In genomic region chr1:64532589-64533470, GRCm38 (mm10) we compare ENCODE assay signal across 8 mouse cellular contexts. TPM values are rescaled to one million over a fixed set of nuclear protein-coding genes. Genes with fewer than 3 reads are reported as not detected.
A peak's percentile ranks its signal among the peaks of the same experiment; 100 is the strongest.
DNase-seq lines count a peak whose midpoint lies in the region; ATAC-seq and TF ChIP-seq lines count a peak whose summit lies in the region.

Creb1 (plus strand) TSS chr1:64532645.

- in situ Hi-C loops in ES-E14 (cut with MboI; ENCODE audit: low sequenced_read_pairs in 2 of 2, unreplicated experiment in 2 of 2): no loop called here

- intact Hi-C loops in heart, postnatal 25 days (cut with DNase I): loop anchor here (5.0 to 10.0 kb wide), 4 partner anchors 84 to 1358 kb away; partner anchors contain the start of genes Ccnyl1, Eef1b2, Mettl21a and Ndufs1

- TF ChIP-seq POLR2A in lung, adult 2 months (IDR thresholded peaks at IDR 0.05; ENCODE audit: borderline replicate concordance, extremely low read depth, low read depth, low read length): peak; percentile 75

- no peaks in the 10 kb centered on the region for H3K36me3 ChIP-seq in ES-E14 (ENCODE audit: control insufficient read depth, insufficient read depth, low read length, poor library complexity, severe bottlenecking)
- H3K36me3 ChIP-seq in forebrain, embryonic 15.5 days: no peaks in the 10 kb centered on the region

- under 1% methylated on average over 84 of the region's 119 CpGs for WGBS in forebrain, embryonic 15.5 days
- WGBS in lung, adult 2 months: 9% methylated on average over 106 of the region's 119 CpGs

- H3K27ac ChIP-seq in ES-E14 (ENCODE audit: insufficient read depth, low read depth, low read length, poor library complexity, severe bottlenecking): peak within 1 kb of the TSS; percentile 79
- peak within 1 kb of the TSS; percentile 100 for H3K27ac ChIP-seq in forebrain, embryonic 15.5 days (replicated peaks)

- no peaks in the 10 kb centered on the region for H3K27me3 ChIP-seq in forebrain, embryonic 15.5 days

- H3K9ac ChIP-seq in ES-E14 (ENCODE audit: insufficient read depth, low read depth, low read length, poor library complexity, severe bottlenecking): peak within 1 kb of the TSS; percentile 93
- H3K9ac ChIP-seq in forebrain, embryonic 15.5 days (replicated peaks): peak within 1 kb of the TSS; percentile 98

- peak within 1 kb of the TSS; percentile 84 for H3K4me2 ChIP-seq in forebrain, embryonic 15.5 days (replicated peaks)

- peak; percentile 83 for DNase-seq in ES-E14 (ENCODE audit: low read depth, low spot score)
- DNase-seq in cerebellum, adult 11-12 months: peak; percentile 98
- DNase-seq in heart, postnatal 25 days (ENCODE audit: low spot score): peak; percentile 97
- peak; percentile 98 to 99 for DNase-seq in layer of hippocampus, adult 18-20 months (ENCODE audit: low spot score in 2 of 2)
- peak; percentile 98 for DNase-seq in lung, adult 2 months
- DNase-seq in thymus, adult 18-20 months: peak; percentile 97 to 98

- TF ChIP-seq CTCF in lung, adult 2 months (IDR thresholded peaks at IDR 0.05; ENCODE audit: insufficient read depth, low read length): no peak

- peaks cover 2% of the 10 kb centered on the region in 2 experiments; a peak in 1 of 4 replicates for H3K4me1 ChIP-seq in ES-E14 (ENCODE audit: control insufficient read depth in 2 of 2, insufficient read depth in 2 of 2, low read length in 2 of 2, poor library complexity in 1 of 2)
- H3K4me1 ChIP-seq in forebrain, embryonic 15.5 days: peaks cover 40% of the 10 kb centered on the region
- H3K4me1 ChIP-seq in lung, adult 2 months (ENCODE audit: control insufficient read depth, insufficient read depth, low read length): peaks cover 12% of the 10 kb centered on the region

- H3K4me3 ChIP-seq in ES-E14 (ENCODE audit: insufficient read depth in 1 of 2, low read depth in 1 of 2, low read length in 2 of 2, poor library complexity in 1 of 2, severe bottlenecking in 1 of 2): peak within 1 kb of the TSS; percentile 82 to 83
- H3K4me3 ChIP-seq in forebrain, embryonic 15.5 days: peak within 1 kb of the TSS; percentile 98
- H3K4me3 ChIP-seq in lung, adult 2 months (replicated peaks; ENCODE audit: extremely low read depth, low read depth, low read length): peak within 1 kb of the TSS; percentile 83

- peak; percentile 99 for ATAC-seq in forebrain, embryonic 15.5 days (replicated peaks)
- peak; percentile 78 for ATAC-seq in neutrophil, adult 5-6 weeks (ENCODE audit: extremely low read depth, insufficient number of reproducible peaks, low FRiP score, poor library complexity, severe bottlenecking)

- no peaks in the 10 kb centered on the region for H3K9me3 ChIP-seq in ES-E14 (ENCODE audit: control insufficient read depth, insufficient read depth, low read depth, low read length)
- no peaks in the 10 kb centered on the region for H3K9me3 ChIP-seq in forebrain, embryonic 15.5 days

TF ChIP-seq in ES-E14, 5 proteins besides CTCF, POLR2A, EP300 and RAD21:
- TF ChIP-seq HCFC1 (IDR thresholded peaks at IDR 0.05; ENCODE audit: borderline replicate concordance, insufficient read depth, low read length): no peak
- TF ChIP-seq MAFK (IDR thresholded peaks at IDR 0.05; ENCODE audit: insufficient read depth, low read depth, low read length): no peak
- TF ChIP-seq ZNF384 (IDR thresholded peaks at IDR 0.05; ENCODE audit: low read depth, low read length): no peak
- no peak for TF ChIP-seq CHD2 (IDR thresholded peaks at IDR 0.05; ENCODE audit: low read depth, low read length)
- no peak for TF ChIP-seq ZC3H11A (IDR thresholded peaks at IDR 0.05; ENCODE audit: borderline replicate concordance, low read depth, low read length)

RNA-seq across cellular contexts. Expression of gene Creb1, which starts in this region (rescaled TPM):
- 23.4 and 35.1 TPM in 2 replicates for total RNA-seq in ES-E14 (2012; rRNA removed)
- 46.1 and 48.4 TPM in 2 replicates for polyA plus RNA-seq in forebrain, embryonic 15.5 days (2015; fragmentation: Nextera tagmentation; extraction: Ambion mirVana)
- 10 to 100 TPM; 28.9 to 32.6 TPM for total RNA-seq in heart, postnatal 25 days (2021)
- total RNA-seq in layer of hippocampus, adult 18-20 months (2021): 10 to 100 TPM; 52.8 to 59.1 TPM
- polyA plus RNA-seq in lung, adult 2 months (2012; rRNA removed): 18.4 and 19.7 TPM in 2 replicates
- total RNA-seq in neutrophil, adult 5-6 weeks (2017): 141 and 155 TPM in 2 replicates

Comparison
In these comparisons a context has a peak if more than half of its experiments do, and no peak if none do; other contexts are left out.
1. Peak in every context shown above with its lines: DNase-seq, ATAC-seq, H3K4me3 ChIP-seq and H3K27ac ChIP-seq.